Mouse (Mus musculus): ENCODE measurements at regions not wholly inside any gene's neighbourhood (a gene's known extent, or its start where the extent isn't known, plus 50 kb on each side); places are given as distances from the start of the nearest gene placed in this dataset.

- Histone ChIP-seq H3K9me3 (ENCODE audit: control insufficient read depth, low read length) (no peaks in the 10 kb centered on the region), H3K4me1 (ENCODE audit: control insufficient read depth, insufficient read depth, low read length) (no peaks in the 10 kb centered on the region), H3K27me3 (ENCODE audit: control insufficient read depth, insufficient read depth, low read length) (no peaks in the 10 kb centered on the region), H3K4me2 (no peak overlapping the region), H3K27ac (ENCODE audit: low read depth, low read length) (no peak overlapping the region), H3K36me3 (ENCODE audit: control insufficient read depth, insufficient read depth, low read length) (no peaks in the 10 kb centered on the region), H3K4me3 (ENCODE audit: low read depth, low read length) (no peak overlapping the region), H3K9ac (ENCODE audit: low read length) (no peak overlapping the region)
- whole genome bisulfite sequencing = 83% methylated on average over 1 of the region's 1 CpGs
- ATAC-seq (ENCODE audit: low FRiP score) = no peak
- no peak for DNase-seq (ENCODE audit: low spot score, missing footprints)
These were observed 103.6 kb upstream of the Nt5c1b start for GRCm38 (mm10) chr12:10266201-10266600.

GRCm38 (mm10) chr12:10272038-10272437 lies 97.7 kb upstream of the Nt5c1b start:
- Histone ChIP-seq H3K9me3 (ENCODE audit: control insufficient read depth, low read length) (no peaks in the 10 kb centered on the region), H3K27me3 (ENCODE audit: control insufficient read depth, insufficient read depth, low read length) (no peaks in the 10 kb centered on the region), H3K4me1 (ENCODE audit: control insufficient read depth, insufficient read depth, low read length) (no peaks in the 10 kb centered on the region), H3K9ac (ENCODE audit: low read length) (no peak overlapping the region), H3K4me3 (ENCODE audit: low read depth, low read length) (no peak overlapping the region), H3K27ac (ENCODE audit: low read depth, low read length) (no peak overlapping the region), H3K4me2 (no peak overlapping the region), H3K36me3 (ENCODE audit: control insufficient read depth, insufficient read depth, low read length) (no peaks in the 10 kb centered on the region)
- DNase-seq (ENCODE audit: low spot score, missing footprints) = no peak
- no peak for ATAC-seq (ENCODE audit: low FRiP score)
- WGBS = 89% methylated on average over 5 of the region's 5 CpGs

GRCm38 (mm10) chr12:10275226-10275625 lies 94.5 kb upstream of the Nt5c1b start:
- 89% methylated on average over 1 of the region's 1 CpGs for WGBS
- ATAC-seq (ENCODE audit: low FRiP score) (no peak), DNase-seq (ENCODE audit: low spot score, missing footprints) (no peak)
- Histone ChIP-seq H3K4me1 (ENCODE audit: control insufficient read depth, insufficient read depth, low read length) (no peaks in the 10 kb centered on the region), H3K9ac (ENCODE audit: low read length) (no peak overlapping the region), H3K27ac (ENCODE audit: low read depth, low read length) (no peak overlapping the region), H3K27me3 (ENCODE audit: control insufficient read depth, insufficient read depth, low read length) (no peaks in the 10 kb centered on the region), H3K4me2 (no peak overlapping the region), H3K36me3 (ENCODE audit: control insufficient read depth, insufficient read depth, low read length) (no peaks in the 10 kb centered on the region), H3K4me3 (ENCODE audit: low read depth, low read length) (no peak overlapping the region), H3K9me3 (ENCODE audit: control insufficient read depth, low read length) (no peaks in the 10 kb centered on the region)

DNA sequence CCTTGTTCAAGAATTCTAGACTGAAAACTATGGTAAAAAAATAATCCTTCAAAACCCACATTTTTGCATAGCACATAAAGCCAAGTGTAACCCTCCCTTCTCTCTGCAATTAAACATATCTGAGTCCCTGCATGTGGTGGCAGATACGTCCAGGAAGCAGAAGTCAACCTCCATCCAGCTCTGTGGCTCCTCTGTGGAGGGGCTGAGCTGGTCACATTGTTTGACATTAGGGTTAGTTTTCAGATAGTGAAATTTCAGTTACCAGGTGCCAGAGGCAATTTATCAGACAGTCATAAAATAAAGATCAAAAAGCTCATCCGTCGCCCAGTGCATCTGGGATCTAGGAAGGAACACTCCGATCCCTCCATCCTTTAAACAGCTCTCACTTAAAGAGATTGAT lies 77.1 kb upstream of the Nt5c1b start:
- DNase-seq (ENCODE audit: low spot score, missing footprints) (no peak), ATAC-seq (ENCODE audit: low FRiP score) (no peak)
- Histone ChIP-seq H3K9me3 (ENCODE audit: control insufficient read depth, low read length) (no peaks in the 10 kb centered on the region), H3K36me3 (ENCODE audit: control insufficient read depth, insufficient read depth, low read length) (no peaks in the 10 kb centered on the region), H3K4me1 (ENCODE audit: control insufficient read depth, insufficient read depth, low read length) (no peaks in the 10 kb centered on the region), H3K27me3 (ENCODE audit: control insufficient read depth, insufficient read depth, low read length) (no peaks in the 10 kb centered on the region), H3K4me3 (ENCODE audit: low read depth, low read length) (no peak overlapping the region), H3K4me2 (no peak overlapping the region), H3K27ac (ENCODE audit: low read depth, low read length) (no peak overlapping the region), H3K9ac (ENCODE audit: low read length) (no peak overlapping the region)
- 87% methylated on average over 4 of the region's 4 CpGs for WGBS

GRCm38 (mm10) chr12:10305970-10306369 lies 63.8 kb upstream of the Nt5c1b start:
- Histone ChIP-seq H3K9me3 (ENCODE audit: control insufficient read depth, low read length) (no peaks in the 10 kb centered on the region), H3K36me3 (ENCODE audit: control insufficient read depth, insufficient read depth, low read length) (no peaks in the 10 kb centered on the region), H3K4me3 (ENCODE audit: low read depth, low read length) (no peak overlapping the region), H3K27me3 (ENCODE audit: control insufficient read depth, insufficient read depth, low read length) (no peaks in the 10 kb centered on the region), H3K4me2 (no peak overlapping the region), H3K4me1 (ENCODE audit: control insufficient read depth, insufficient read depth, low read length) (no peaks in the 10 kb centered on the region), H3K27ac (ENCODE audit: low read depth, low read length) (no peak overlapping the region), H3K9ac (ENCODE audit: low read length) (no peak overlapping the region)
- DNase-seq (ENCODE audit: low spot score, missing footprints) (no peak), ATAC-seq (ENCODE audit: low FRiP score) (no peak)

All from midbrain, embryonic 11.5 days (tissue).